Mouse (Mus musculus): ENCODE measurements around the gene Caprin2.

The Caprin2 gene

GRCm38 (mm10) chr6:148895773-148896506 is at the start of gene Caprin2:
Gene Caprin2, minus strand, starts transcription at chr6:148896237.
- CTCF ChIA-PET = interaction anchor here (0.5 to 1.5 kb wide), 7 partner anchors 9 to 1711 kb away, joined by 3 to 4 read pairs (median 3); partner anchors contain the start of gene Ipo8 (in 1 of the 4)
- POLR2A ChIA-PET = interaction anchor here (0.6 to 4.4 kb wide), 152 partner anchors 8 to 1336 kb away, joined by 3 to 45 read pairs (median 5); partner anchors contain the start of genes Ipo8 (in 4 of the 4), Sinhcaf (in 3 of the 4), Amn1 (in 1 of the 4) and Bicd1 (in 1 of the 4)

GRCm38 (mm10) chr6:148944767-148945508 is 48.9 kb upstream of the Caprin2 start:
- CTCF ChIA-PET = interaction anchor here in 2 of 4 experiments (0.6 kb wide), 2 partner anchors 10 to 78 kb away, joined by 4 to 5 read pairs; no protein-coding TSS in a partner anchor
- POLR2A ChIA-PET = interaction anchor here (0.7 to 21.1 kb wide), 20 partner anchors 10 to 730 kb away, joined by 3 to 447 read pairs (median 6); partner anchors contain the start of gene Caprin2 (in 1 of the 4)

- POLR2A ChIA-PET = interaction anchor here (0.9 to 21.1 kb wide), 15 partner anchors 9 to 49 kb away, joined by 3 to 447 read pairs (median 43); partner anchors contain the start of gene Caprin2 (in 1 of the 4)
- CTCF ChIA-PET = interaction anchor here in 1 of 4 experiments (0.6 kb wide), 1 partner anchor 78 kb away, joined by 4 read pairs; no protein-coding TSS in a partner anchor
Measured at GRCm38 (mm10) chr6:148944344-148944766, 48.3 kb upstream of the Caprin2 start.

- POLR2A ChIA-PET = interaction anchor here (1.4 to 21.1 kb wide), 11 partner anchors 9 to 50 kb away, joined by 3 to 447 read pairs (median 84); partner anchors contain the start of gene Caprin2 (in 1 of the 4)
- CTCF ChIA-PET = no interaction called here
Measured at GRCm38 (mm10) chr6:148943695-148944094, 47.7 kb upstream of the Caprin2 start.

- ChIA-PET CTCF (interaction anchor here in 3 of 4 experiments (0.5 to 1.3 kb wide), 7 partner anchors 15 to 177 kb away, joined by 3 to 5 read pairs (median 3); no protein-coding TSS in a partner anchor), POLR2A (interaction anchor here (0.7 to 21.1 kb wide), 16 partner anchors 7 to 177 kb away, joined by 3 to 447 read pairs (median 28); partner anchors contain the start of gene Caprin2 (in 1 of the 4))
Measured at GRCm38 (mm10) chr6:148942406-148942805, 46.4 kb upstream of the Caprin2 start.

GRCm38 (mm10) chr6:148941880-148942279 is 45.8 kb upstream of the Caprin2 start:
- POLR2A ChIA-PET = interaction anchor here (1.0 to 21.1 kb wide), 14 partner anchors 7 to 57 kb away, joined by 3 to 447 read pairs (median 48); no protein-coding TSS in a partner anchor
- CTCF ChIA-PET = interaction anchor here in 1 of 4 experiments (0.8 to 1.3 kb wide), 2 partner anchors 23 to 178 kb away, joined by 3 to 5 read pairs; no protein-coding TSS in a partner anchor

GRCm38 (mm10) chr6:148940383-148940782 is 44.3 kb upstream of the Caprin2 start:
- POLR2A ChIA-PET = interaction anchor here (0.7 to 21.1 kb wide), 23 partner anchors 8 to 1108 kb away, joined by 3 to 447 read pairs (median 4); partner anchors contain the start of genes Caprin2 (in 1 of the 4), Dennd5b (in 1 of the 4) and Ipo8 (in 1 of the 4)
- CTCF ChIA-PET = interaction anchor here in 2 of 4 experiments (0.5 to 1.4 kb wide), 5 partner anchors 11 to 583 kb away, joined by 3 to 6 read pairs (median 3); no protein-coding TSS in a partner anchor

- ChIA-PET CTCF (interaction anchor here in 1 of 4 experiments (0.5 kb wide), 1 partner anchor 71 kb away, joined by 4 read pairs; no protein-coding TSS in a partner anchor), POLR2A (interaction anchor here (0.7 to 21.1 kb wide), 21 partner anchors 6 to 107 kb away, joined by 3 to 447 read pairs (median 7); partner anchors contain the start of genes Sinhcaf (in 3 of the 4), Caprin2 (in 2 of the 4) and Ipo8 (in 1 of the 4))
Measured at GRCm38 (mm10) chr6:148937693-148938092, 41.7 kb upstream of the Caprin2 start.

GRCm38 (mm10) chr6:148934961-148935590 is 39.0 kb upstream of the Caprin2 start:
- CTCF ChIA-PET = interaction anchor here in 2 of 4 experiments (0.6 to 1.1 kb wide), 2 partner anchors 59 to 814 kb away, joined by 3 read pairs; no protein-coding TSS in a partner anchor

GRCm38 (mm10) chr6:148931281-148931680 is 35.2 kb upstream of the Caprin2 start:
- POLR2A ChIA-PET = interaction anchor here in 3 of 4 experiments (0.8 to 21.1 kb wide), 10 partner anchors 11 to 100 kb away, joined by 3 to 447 read pairs (median 6); partner anchors contain the start of genes Sinhcaf (in 2 of the 3), Caprin2 (in 1 of the 3) and Ipo8 (in 1 of the 3)
- CTCF ChIA-PET = interaction anchor here in 2 of 4 experiments (1.0 to 1.9 kb wide), 3 partner anchors 14 to 62 kb away, joined by 3 to 5 read pairs (median 3); partner anchors contain the start of gene Caprin2 (in 1 of the 2)

More at GRCm38 (mm10) chr6:148934961-148935590, 39.0 kb upstream of the Caprin2 start:
- POLR2A ChIA-PET = interaction anchor here in 3 of 4 experiments (0.5 to 21.1 kb wide), 20 partner anchors 9 to 571 kb away, joined by 3 to 447 read pairs (median 6); partner anchors contain the start of genes Sinhcaf (in 3 of the 3), Caprin2 (in 2 of the 3) and Ipo8 (in 1 of the 3)

- POLR2A ChIA-PET = interaction anchor here (0.5 to 4.7 kb wide), 37 partner anchors 8 to 1855 kb away, joined by 3 to 64 read pairs (median 5); partner anchors contain the start of genes Caprin2 (in 3 of the 4), Sinhcaf (in 3 of the 4), Ipo8 (in 2 of the 4) and Bicd1 (in 1 of the 4)
- CTCF ChIA-PET = interaction anchor here (0.6 to 1.5 kb wide), 7 partner anchors 9 to 572 kb away, joined by 3 to 5 read pairs (median 3); no protein-coding TSS in a partner anchor
Measured at GRCm38 (mm10) chr6:148918841-148919398, 22.9 kb upstream of the Caprin2 start.

- ChIA-PET CTCF (interaction anchor here in 3 of 4 experiments (0.6 to 1.5 kb wide), 4 partner anchors 12 to 220 kb away, joined by 3 to 9 read pairs (median 4); no protein-coding TSS in a partner anchor), POLR2A (interaction anchor here in 3 of 4 experiments (0.5 to 4.7 kb wide), 21 partner anchors 11 to 110 kb away, joined by 3 to 64 read pairs (median 5); partner anchors contain the start of genes Caprin2 (in 2 of the 3), Sinhcaf (in 2 of the 3) and Ipo8 (in 1 of the 3))
Measured at GRCm38 (mm10) chr6:148917672-148918071, 21.6 kb upstream of the Caprin2 start.

GRCm38 (mm10) chr6:148916817-148917216 is 20.8 kb upstream of the Caprin2 start:
- CTCF ChIA-PET = no interaction called here
- POLR2A ChIA-PET = interaction anchor here in 3 of 4 experiments (0.5 to 4.7 kb wide), 14 partner anchors 10 to 86 kb away, joined by 3 to 64 read pairs (median 5); partner anchors contain the start of genes Sinhcaf (in 3 of the 3), Caprin2 (in 2 of the 3) and Ipo8 (in 1 of the 3)

GRCm38 (mm10) chr6:148913938-148914337 is 17.9 kb upstream of the Caprin2 start:
- ChIA-PET CTCF (interaction anchor here (0.5 to 1.5 kb wide), 15 partner anchors 10 to 779 kb away, joined by 3 to 5 read pairs (median 3); no protein-coding TSS in a partner anchor), POLR2A (interaction anchor here in 3 of 4 experiments (1.0 to 1.9 kb wide), 8 partner anchors 12 to 83 kb away, joined by 4 to 6 read pairs (median 5); partner anchors contain the start of genes Caprin2 (in 3 of the 3), Ipo8 (in 2 of the 3) and Sinhcaf (in 1 of the 3))

GRCm38 (mm10) chr6:148911906-148912305 is 15.9 kb upstream of the Caprin2 start:
- CTCF ChIA-PET = interaction anchor here in 1 of 4 experiments (0.7 kb wide), 1 partner anchor 80 kb away, joined by 3 read pairs; no protein-coding TSS in a partner anchor
- POLR2A ChIA-PET = interaction anchor here in 3 of 4 experiments (0.6 to 3.4 kb wide), 7 partner anchors 16 to 111 kb away, joined by 3 to 23 read pairs (median 3); partner anchors contain the start of genes Caprin2 (in 3 of the 3) and Ipo8 (in 1 of the 3)

Data from embryonic stem cell, embryonic (primary cell).